24 mouse cellular contexts compared by ENCODE assay signal in genomic region chr4:43694439-43695248, GRCm38 (mm10). TPM values are rescaled to one million over a fixed set of nuclear protein-coding genes. Genes with fewer than 3 reads are reported as not detected.
DNase-seq lines count a peak whose midpoint lies in the region; ATAC-seq and TF ChIP-seq lines count a peak whose summit lies in the region.
"Had no signal": no experiment of that assay in that cellular context is flagged by ENCODE, and none has a peak within 500 bp of the region (broad histone marks: within the 10 kb centered on the region; RNA-seq: fewer than 3 reads in every experiment).

No protein-coding gene starts in this region.

- 81% methylated on average over 1 of the region's 1 CpGs for WGBS in heart, embryonic 15.5 days
- 86% methylated on average over 1 of the region's 1 CpGs for WGBS in midbrain, embryonic 11.5 days
- WGBS in midbrain, embryonic 13.5 days: 89% methylated on average over 1 of the region's 1 CpGs
- 17% methylated on average over 1 of the region's 1 CpGs for WGBS in liver, embryonic 14.5 days (ENCODE audit: insufficient replicate concordance)

- H3K4me1 ChIP-seq in heart, embryonic 15.5 days (replicated peaks): peaks cover 27% of the 10 kb centered on the region
- H3K4me1 ChIP-seq in midbrain, embryonic 11.5 days (ENCODE audit: control insufficient read depth, insufficient read depth, low read length): no peaks in the 10 kb centered on the region
- no peaks in the 10 kb centered on the region for H3K4me1 ChIP-seq in midbrain, embryonic 13.5 days (replicated peaks)
- H3K4me1 ChIP-seq in liver, embryonic 14.5 days (replicated peaks; ENCODE audit: control insufficient read depth in 2 of 2, insufficient read depth in 2 of 2, low read length in 1 of 2): peaks cover 11 to 29% of the 10 kb centered on the region in 2 experiments; a peak in 3 of 4 replicates
- H3K4me1 ChIP-seq: forebrain, embryonic 15.5 days; midbrain, embryonic 15.5 days had no signal

- no peak overlapping the region for H3K4me3 ChIP-seq in heart, embryonic 15.5 days
- H3K4me3 ChIP-seq in midbrain, embryonic 11.5 days (ENCODE audit: low read depth, low read length): no peak overlapping the region
- no peak overlapping the region for H3K4me3 ChIP-seq in midbrain, embryonic 13.5 days (replicated peaks)
- no peak overlapping the region for H3K4me3 ChIP-seq in liver, embryonic 14.5 days (ENCODE audit: insufficient read depth in 1 of 2, low read depth in 2 of 2, low read length in 2 of 2)
- H3K4me3 ChIP-seq: forebrain, embryonic 15.5 days; heart, embryonic 12.5 days; hindbrain, embryonic 10.5 days; midbrain, embryonic 15.5 days; myocyte had no signal

- H3K27ac ChIP-seq in heart, embryonic 15.5 days: peak overlapping the region; percentile 49; the same call in 1 of the 2 replicates
- no peak overlapping the region for H3K27ac ChIP-seq in midbrain, embryonic 11.5 days (ENCODE audit: low read depth, low read length)
- no peak overlapping the region for H3K27ac ChIP-seq in midbrain, embryonic 13.5 days
- no peak overlapping the region for H3K27ac ChIP-seq in liver, embryonic 14.5 days
- H3K27ac ChIP-seq: forebrain, embryonic 15.5 days; hindbrain, embryonic 10.5 days; hindbrain, postnatal 0 days; midbrain, embryonic 15.5 days had no signal

- no peak overlapping the region for H3K4me2 ChIP-seq in heart, embryonic 15.5 days
- H3K4me2 ChIP-seq in midbrain, embryonic 11.5 days: no peak overlapping the region
- no peak overlapping the region for H3K4me2 ChIP-seq in midbrain, embryonic 13.5 days (replicated peaks)
- H3K4me2 ChIP-seq in liver, embryonic 14.5 days (ENCODE audit: low read depth): no peak overlapping the region
- H3K4me2 ChIP-seq: forebrain, embryonic 15.5 days; heart, embryonic 12.5 days; midbrain, embryonic 15.5 days had no signal

- no peaks in the 10 kb centered on the region for H3K27me3 ChIP-seq in heart, embryonic 15.5 days
- no peaks in the 10 kb centered on the region for H3K27me3 ChIP-seq in midbrain, embryonic 11.5 days (ENCODE audit: control insufficient read depth, insufficient read depth, low read length)
- no peaks in the 10 kb centered on the region for H3K27me3 ChIP-seq in midbrain, embryonic 13.5 days
- H3K27me3 ChIP-seq in liver, embryonic 14.5 days (ENCODE audit: control insufficient read depth, insufficient read depth, low read length): no peaks in the 10 kb centered on the region
- H3K27me3 ChIP-seq: forebrain, embryonic 15.5 days; midbrain, embryonic 15.5 days had no signal

- no peaks in the 10 kb centered on the region for H3K9me3 ChIP-seq in heart, embryonic 15.5 days (replicated peaks)
- no peaks in the 10 kb centered on the region for H3K9me3 ChIP-seq in midbrain, embryonic 11.5 days (ENCODE audit: control insufficient read depth, low read length)
- no peaks in the 10 kb centered on the region for H3K9me3 ChIP-seq in midbrain, embryonic 13.5 days
- no peaks in the 10 kb centered on the region for H3K9me3 ChIP-seq in liver, embryonic 14.5 days (ENCODE audit: control insufficient read depth, low read length)
- H3K9me3 ChIP-seq: forebrain, embryonic 15.5 days; heart, embryonic 12.5 days; hindbrain, embryonic 10.5 days; midbrain, embryonic 15.5 days had no signal

- H3K9ac ChIP-seq in heart, embryonic 15.5 days: no peak overlapping the region
- H3K9ac ChIP-seq in midbrain, embryonic 11.5 days (ENCODE audit: low read length): no peak overlapping the region
- no peak overlapping the region for H3K9ac ChIP-seq in midbrain, embryonic 13.5 days (replicated peaks)
- H3K9ac ChIP-seq in liver, embryonic 14.5 days (replicated peaks): no peak overlapping the region
- H3K9ac ChIP-seq: forebrain, embryonic 15.5 days; heart, embryonic 12.5 days; midbrain, embryonic 15.5 days had no signal

- intact Hi-C loops in left cerebral cortex, postnatal 10 days (cut with DNase I): no loop called here

- H3K36me3 ChIP-seq in heart, embryonic 15.5 days: no peaks in the 10 kb centered on the region
- H3K36me3 ChIP-seq in midbrain, embryonic 11.5 days (ENCODE audit: control insufficient read depth, insufficient read depth, low read length): peaks cover 2% of the 10 kb centered on the region; the same call in 1 of the 2 replicates
- H3K36me3 ChIP-seq in midbrain, embryonic 13.5 days: peaks cover 23% of the 10 kb centered on the region
- no peaks in the 10 kb centered on the region for H3K36me3 ChIP-seq in liver, embryonic 14.5 days (replicated peaks; ENCODE audit: control insufficient read depth, insufficient read depth, low read depth)

- no peak for ATAC-seq in heart, embryonic 15.5 days (replicated peaks; ENCODE audit: insufficient number of reproducible peaks, insufficient read depth, low FRiP score, low read depth)
- no peak for ATAC-seq in midbrain, embryonic 11.5 days (ENCODE audit: low FRiP score)
- no peak for ATAC-seq in midbrain, embryonic 13.5 days
- peak; percentile 52; the same call in 1 of the 2 replicates for ATAC-seq in liver, embryonic 14.5 days (ENCODE audit: insufficient read depth)
- ATAC-seq: forebrain, embryonic 15.5 days; midbrain, embryonic 15.5 days had no signal

- DNase-seq in heart, adult 8-10 months (ENCODE audit: low spot score): no peak
- peak; percentile 51 for DNase-seq in midbrain, embryonic 11.5 days (ENCODE audit: low spot score, missing footprints)
- DNase-seq in liver, embryonic 14.5 days (ENCODE audit: low read depth in 3 of 3, low spot score in 3 of 3): no peak
- DNase-seq in left cerebral cortex, postnatal 10 days (ENCODE audit: extremely low spot score in 1 of 2, low spot score in 2 of 2): no peak
- DNase-seq in adrenal gland, adult 2 months: no peak
- DNase-seq: B cell, adult 2 months; cerebellum, adult 11-12 months; embryo, embryonic 11 days; left cerebral cortex, postnatal 4 days had no signal

- TF ChIP-seq EP300 in liver, embryonic 14.5 days (IDR thresholded peaks at IDR 0.05; ENCODE audit: low read depth): no peak

- TF ChIP-seq CTCF in liver, embryonic 14.5 days (IDR thresholded peaks at IDR 0.05; ENCODE audit: low read depth): no peak

RNA-seq across cellular contexts. Expression of gene Olfr70, which starts 6.0 kb away (rescaled TPM):
- not detected in 2 replicates for polyA plus RNA-seq in heart, embryonic 15.5 days (2015; fragmentation: Nextera tagmentation; extraction: Ambion mirVana)
- not detected for total RNA-seq in heart, adult 8-10 months (2022)
- polyA plus RNA-seq in midbrain, embryonic 11.5 days (2014; fragmentation: Nextera tagmentation; extraction: Ambion mirVana): not detected in 2 replicates
- polyA plus RNA-seq in midbrain, embryonic 13.5 days (2015; fragmentation: Nextera tagmentation; extraction: Ambion mirVana): 0.08 TPM in 1 of 2 replicates, not detected in the other
- polyA plus RNA-seq in liver, embryonic 14.5 days (2012; rRNA removed): not detected in 2 replicates
- polyA plus RNA-seq in liver, embryonic 14.5 days (2014; fragmentation: Nextera tagmentation; extraction: Ambion mirVana): not detected in 2 replicates
- total RNA-seq in left cerebral cortex, postnatal 10 days (2021): not detected
- total RNA-seq in adrenal gland, adult 2 months (2021): not detected
- polyA plus RNA-seq in adrenal gland, adult 2 months (2012; rRNA removed): not detected in 2 replicates
- total RNA-seq: adrenal gland, postnatal 10 days; gastrocnemius, postnatal 36 days; hindbrain, postnatal 0 days; left cerebral cortex, adult 18-20 months; left cerebral cortex, postnatal 4 days had no signal
- polyA plus RNA-seq: embryonic facial prominence, embryonic 14.5 days; forebrain, embryonic 15.5 days; heart, embryonic 12.5 days; hindbrain, embryonic 10.5 days; hindbrain, postnatal 0 days; liver, embryonic 16.5 days; midbrain, embryonic 15.5 days; myocyte; neural tube, embryonic 14.5 days; small intestine, adult 2 months had no signal

RNA-seq across cellular contexts. Expression of gene Olfr71, which starts 15.4 kb away (rescaled TPM):
- not detected in 2 replicates for polyA plus RNA-seq in heart, embryonic 15.5 days (2015; fragmentation: Nextera tagmentation; extraction: Ambion mirVana)
- total RNA-seq in heart, adult 8-10 months (2022): not detected
- not detected in 2 replicates for polyA plus RNA-seq in midbrain, embryonic 11.5 days (2014; fragmentation: Nextera tagmentation; extraction: Ambion mirVana)
- polyA plus RNA-seq in midbrain, embryonic 13.5 days (2015; fragmentation: Nextera tagmentation; extraction: Ambion mirVana): 0.08 and 0.10 TPM in 2 replicates
- not detected in 2 replicates for polyA plus RNA-seq in liver, embryonic 14.5 days (2012; rRNA removed)
- not detected in 2 replicates for polyA plus RNA-seq in liver, embryonic 14.5 days (2014; fragmentation: Nextera tagmentation; extraction: Ambion mirVana)
- not detected for total RNA-seq in left cerebral cortex, postnatal 10 days (2021)
- total RNA-seq in adrenal gland, adult 2 months (2021): not detected
- not detected in 2 replicates for polyA plus RNA-seq in adrenal gland, adult 2 months (2012; rRNA removed)
- total RNA-seq: adrenal gland, postnatal 10 days; gastrocnemius, postnatal 36 days; hindbrain, postnatal 0 days; left cerebral cortex, postnatal 4 days had no signal
- polyA plus RNA-seq: forebrain, embryonic 15.5 days; heart, embryonic 12.5 days; hindbrain, embryonic 10.5 days; hindbrain, postnatal 0 days; liver, embryonic 16.5 days; midbrain, embryonic 15.5 days; myocyte; neural tube, embryonic 14.5 days; small intestine, adult 2 months had no signal

RNA-seq across cellular contexts. Expression of gene Fam221b, which starts 25.7 kb away (rescaled TPM):
- 1.6 and 4.0 TPM in 2 replicates for polyA plus RNA-seq in heart, embryonic 15.5 days (2015; fragmentation: Nextera tagmentation; extraction: Ambion mirVana)
- under 1 TPM; 0.14 to 0.38 (median 0.28) TPM for total RNA-seq in heart, adult 8-10 months (2022)
- 2.4 and 2.5 TPM in 2 replicates for polyA plus RNA-seq in midbrain, embryonic 11.5 days (2014; fragmentation: Nextera tagmentation; extraction: Ambion mirVana)
- polyA plus RNA-seq in midbrain, embryonic 13.5 days (2015; fragmentation: Nextera tagmentation; extraction: Ambion mirVana): 1.8 and 2.4 TPM in 2 replicates
- polyA plus RNA-seq in liver, embryonic 14.5 days (2012; rRNA removed): 0.01 and 0.02 TPM in 2 replicates
- 1.7 TPM in 2 replicates for polyA plus RNA-seq in liver, embryonic 14.5 days (2014; fragmentation: Nextera tagmentation; extraction: Ambion mirVana)
- 1 to 10 TPM; 1.0 to 1.3 TPM for total RNA-seq in left cerebral cortex, postnatal 10 days (2021)
- total RNA-seq in adrenal gland, adult 2 months (2021): under 1 TPM; 0.23 to 0.24 TPM
- not detected in 2 replicates for polyA plus RNA-seq in adrenal gland, adult 2 months (2012; rRNA removed)
- total RNA-seq: hindbrain, postnatal 0 days had no signal
- polyA plus RNA-seq: small intestine, adult 2 months had no signal

RNA-seq across cellular contexts. Expression of gene Tmem8b, which starts 25.9 kb away (rescaled TPM):
- polyA plus RNA-seq in heart, embryonic 15.5 days (2015; fragmentation: Nextera tagmentation; extraction: Ambion mirVana): 3.8 and 4.6 TPM in 2 replicates
- 10 to 100 TPM; 20.3 to 24.0 (median 21.7) TPM for total RNA-seq in heart, adult 8-10 months (2022)
- polyA plus RNA-seq in midbrain, embryonic 11.5 days (2014; fragmentation: Nextera tagmentation; extraction: Ambion mirVana): 4.4 and 4.5 TPM in 2 replicates
- polyA plus RNA-seq in midbrain, embryonic 13.5 days (2015; fragmentation: Nextera tagmentation; extraction: Ambion mirVana): 16.3 and 17.1 TPM in 2 replicates
- polyA plus RNA-seq in liver, embryonic 14.5 days (2012; rRNA removed): 0.22 and 0.37 TPM in 2 replicates
- polyA plus RNA-seq in liver, embryonic 14.5 days (2014; fragmentation: Nextera tagmentation; extraction: Ambion mirVana): 0.05 and 0.11 TPM in 2 replicates
- total RNA-seq in left cerebral cortex, postnatal 10 days (2021): 10 to 100 TPM; 57.8 to 60.1 TPM
- 1 to 10 TPM; 4.6 to 5.0 TPM for total RNA-seq in adrenal gland, adult 2 months (2021)
- 14.7 and 17.5 TPM in 2 replicates for polyA plus RNA-seq in adrenal gland, adult 2 months (2012; rRNA removed)

RNA-seq across cellular contexts. Expression of gene Hrct1, which starts 32.3 kb away (rescaled TPM):
- polyA plus RNA-seq in heart, embryonic 15.5 days (2015; fragmentation: Nextera tagmentation; extraction: Ambion mirVana): 1.1 and 1.5 TPM in 2 replicates
- total RNA-seq in heart, adult 8-10 months (2022): 1 to 10 TPM; 3.0 to 4.4 (median 4.3) TPM
- polyA plus RNA-seq in midbrain, embryonic 11.5 days (2014; fragmentation: Nextera tagmentation; extraction: Ambion mirVana): 0.11 and 0.25 TPM in 2 replicates
- 0.13 and 0.35 TPM in 2 replicates for polyA plus RNA-seq in midbrain, embryonic 13.5 days (2015; fragmentation: Nextera tagmentation; extraction: Ambion mirVana)
- polyA plus RNA-seq in liver, embryonic 14.5 days (2012; rRNA removed): 0.08 and 0.09 TPM in 2 replicates
- polyA plus RNA-seq in liver, embryonic 14.5 days (2014; fragmentation: Nextera tagmentation; extraction: Ambion mirVana): 0.06 and 0.21 TPM in 2 replicates
- 1 to 10 TPM in 1 of 2 experiments, under 1 TPM in 1; 0.87 to 1.1 TPM for total RNA-seq in left cerebral cortex, postnatal 10 days (2021)
- 1 to 10 TPM; 2.2 to 3.9 TPM for total RNA-seq in adrenal gland, adult 2 months (2021)
- polyA plus RNA-seq in adrenal gland, adult 2 months (2012; rRNA removed): 8.1 and 14.2 TPM in 2 replicates
